Mouse (Mus musculus) liver, adult 2 months (tissue): Measurements from ENCODE around the gene St6galnac3. TPM values are rescaled to one million over a fixed set of nuclear protein-coding genes. Genes with fewer than 3 reads are reported as not detected.
A peak's percentile ranks its signal among the peaks of the same experiment; 100 is the strongest.
"Not testable (repeated sequence)": the region's sequence is repeated elsewhere in the genome, so short reads cannot be mapped to it uniquely, and the experiment has no call there.

Source experiments
- DNase-seq: peaks from one replicate; pipeline ENCODE4 v3.0.0-alpha.2; 2011; ENCODE audit warnings: low read depth, low spot score; ENCODE audit errors: extremely low read depth
- H3K27ac ChIP-seq: fragments of 200-500 bp; replicated peaks from 2 replicates; pipeline ENCODE4 v1.5.1; 2012; ENCODE audit warnings: low read depth, mild to moderate bottlenecking, control low read depth, inconsistent platforms, low read length; ENCODE audit not compliant: insufficient read depth
- H3K27me3 ChIP-seq: fragments of 200-500 bp; 2 replicates; pipeline ENCODE4 v1.6.1; 2012; ENCODE audit warnings: mild to moderate bottlenecking, moderate library complexity, low read length, inconsistent platforms; ENCODE audit not compliant: control insufficient read depth, insufficient read depth
- H3K36me3 ChIP-seq: fragments of 200-500 bp; 2 replicates; pipeline ENCODE4 v1.6.1; 2012; ENCODE audit warnings: low read length, inconsistent platforms; ENCODE audit not compliant: control insufficient read depth, insufficient read depth
- H3K4me1 ChIP-seq: fragments of 200-500 bp; 2 replicates; pipeline ENCODE4 v1.6.1; 2011; ENCODE audit warnings: low read length; ENCODE audit not compliant: control insufficient read depth, insufficient read depth
- H3K4me3 ChIP-seq: fragments of 200-500 bp; 2 replicates; pipeline ENCODE4 v1.5.1; 2011; ENCODE audit warnings: low read depth, mild to moderate bottlenecking, control low read depth, low read length, moderate library complexity; ENCODE audit not compliant: insufficient read depth
- H3K79me2 ChIP-seq: fragments of 200-500 bp; 2 replicates; pipeline ENCODE4 v1.6.1; 2012; ENCODE audit warnings: inconsistent platforms, mild to moderate bottlenecking, low read length, moderate library complexity; ENCODE audit not compliant: control insufficient read depth, insufficient read depth
- H3K9ac ChIP-seq: fragments of 200-500 bp; 2 replicates; pipeline ENCODE4 v1.6.1; 2012; ENCODE audit warnings: low read depth, mild to moderate bottlenecking, control low read depth, inconsistent platforms, low read length
- CTCF ChIP-seq: fragments of 200-500 bp; IDR thresholded peaks from 2 replicates; pipeline ENCODE4 v1.5.1; 2011; ENCODE audit warnings: low read depth, low read length, control low read depth
- POLR2A ChIP-seq: fragments of 200-500 bp; IDR thresholded peaks from 2 replicates; pipeline ENCODE4 v1.6.1; 2011; ENCODE audit warnings: low read length, control low read depth; ENCODE audit not compliant: insufficient read depth; ENCODE audit errors: extremely low read depth
- WGBS: fragments of 180-500 bp; shearing (Covaris S2); methylation state at CpG from one replicate; pipeline ENCODE4 v1.1.7; 2018; 5-methylcytosine and 5-hydroxymethylcytosine counted together
- polyA plus RNA-seq: library from polyadenylated mRNA; depleted of rRNA; stranded (reverse); fragments of >200 nt; gene quantifications from 2 replicates; pipeline ENCODE4 v1.2.3, GENCODE M21; 2012
- total RNA-seq: library from RNA; depleted of rRNA; stranded (reverse); fragments of >200 nt; gene quantifications from 2 replicates; pipeline ENCODE4 v1.2.3, GENCODE M21; 2014

St6galnac3 gene
- total and polyA plus RNA-seq, 2 experiments: 0.24 to 0.83 TPM

DNA sequence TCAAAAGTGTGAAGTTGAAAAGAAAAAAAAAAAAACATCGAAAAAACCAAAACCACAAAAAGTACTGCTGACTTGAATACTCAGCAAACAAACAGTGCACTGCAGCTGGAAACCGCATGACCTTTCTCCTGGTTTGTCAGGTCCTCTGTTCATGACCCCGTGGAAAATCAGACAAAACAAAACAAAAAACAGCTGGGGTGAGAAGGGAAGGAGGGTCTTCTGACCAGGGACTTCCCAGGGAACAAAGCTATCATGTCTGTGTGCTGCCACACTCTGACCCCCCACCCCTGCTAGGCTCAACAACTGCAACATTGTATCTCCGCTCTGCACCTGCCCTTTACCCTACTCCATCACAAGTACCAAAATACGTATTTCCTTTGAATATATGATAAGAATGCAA, 39.8 kb upstream of the St6galnac3 start:
- TF ChIP-seq CTCF (no peak), POLR2A (no peak)
- H3K4me3 ChIP-seq: no peak overlapping the region
- no peak overlapping the region for H3K9ac ChIP-seq
- H3K4me1 ChIP-seq: no peaks in the 10 kb centered on the region
- no peaks in the 10 kb centered on the region for H3K27me3 ChIP-seq
- no peak overlapping the region for H3K27ac ChIP-seq
- H3K79me2 ChIP-seq: no peaks in the 10 kb centered on the region
- H3K36me3 ChIP-seq: no peaks in the 10 kb centered on the region
- 32% methylated on average over 5 of the region's 5 CpGs for WGBS
- DNase-seq: peak; percentile 26

DNA sequence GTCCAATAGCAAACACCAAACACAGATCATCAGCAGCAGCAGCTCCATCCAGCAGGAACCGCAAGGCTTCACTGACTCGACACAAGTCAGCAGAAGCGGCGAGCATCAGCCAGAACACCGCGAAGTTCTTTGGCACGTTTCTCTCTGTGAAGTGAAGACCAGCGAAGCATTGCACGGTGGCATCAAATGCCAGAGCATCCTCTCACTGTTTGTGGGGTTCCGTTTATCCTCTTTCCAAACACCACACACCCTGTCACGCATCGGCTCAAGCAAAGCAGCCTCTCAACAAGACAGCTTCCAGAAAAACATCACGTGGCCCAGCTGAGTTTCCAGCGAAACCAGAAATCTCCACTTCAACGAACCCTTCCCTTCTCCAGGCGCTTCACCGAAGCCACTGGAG, 36.2 kb upstream of the St6galnac3 start:
- no peak for DNase-seq
- Histone ChIP-seq H3K36me3 (no peaks in the 10 kb centered on the region), H3K27me3 (no peaks in the 10 kb centered on the region), H3K9ac (no peak overlapping the region), H3K79me2 (no peaks in the 10 kb centered on the region), H3K27ac (no peak overlapping the region), H3K4me1 (no peaks in the 10 kb centered on the region), H3K4me3 (no peak overlapping the region)
- WGBS: 92% methylated on average over 17 of the region's 17 CpGs
- TF ChIP-seq POLR2A (no peak), CTCF (no peak)

DNA sequence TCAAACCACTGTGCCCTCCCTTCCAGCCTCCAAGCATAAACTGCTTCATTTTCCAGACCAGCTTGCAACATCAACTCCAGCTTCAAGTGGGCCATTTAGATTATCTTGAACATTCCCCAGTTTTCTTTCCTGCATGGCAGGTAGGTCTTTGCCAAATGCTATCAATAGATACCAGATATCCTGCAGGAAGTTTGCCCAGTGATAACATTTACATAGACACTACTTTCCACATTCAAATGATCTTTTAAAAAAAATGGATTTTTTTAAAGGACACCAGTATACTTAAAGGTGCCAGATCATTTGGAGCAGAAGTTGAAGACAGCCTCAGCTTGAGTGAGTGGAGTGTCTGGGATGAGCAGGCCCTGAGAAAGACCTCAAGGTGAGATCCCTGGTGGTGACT, 34.3 kb upstream of the St6galnac3 start:
- Histone ChIP-seq H3K9ac (no peak overlapping the region), H3K27ac (no peak overlapping the region), H3K36me3 (no peaks in the 10 kb centered on the region), H3K27me3 (no peaks in the 10 kb centered on the region), H3K4me1 (no peaks in the 10 kb centered on the region), H3K79me2 (no peaks in the 10 kb centered on the region), H3K4me3 (no peak overlapping the region)
- TF ChIP-seq CTCF (no peak), POLR2A (no peak)
- no peak for DNase-seq

DNA sequence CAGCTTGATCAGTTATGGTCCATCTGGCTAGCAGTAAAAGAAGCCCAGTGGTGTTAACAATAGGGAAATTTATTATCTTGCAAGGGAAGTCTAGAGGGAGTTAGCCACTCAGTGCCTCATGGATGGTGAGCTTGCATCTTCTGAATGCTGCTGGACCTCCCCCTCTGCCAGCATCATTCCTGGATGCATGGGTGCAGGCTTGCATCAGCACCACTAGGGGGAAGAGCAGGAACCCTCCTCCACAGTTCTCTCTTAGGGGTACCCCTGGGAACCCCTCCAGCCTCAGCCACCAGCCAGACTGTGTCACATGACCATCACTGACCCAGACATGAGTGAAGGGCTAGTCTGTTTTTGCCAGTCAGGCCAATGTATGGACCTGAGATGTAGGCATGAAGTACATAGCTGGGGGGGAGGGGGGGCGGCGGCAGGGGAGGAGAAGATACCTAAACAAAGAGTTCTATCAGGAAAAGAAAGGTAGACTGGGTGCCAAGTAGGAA, 31.6 kb upstream of the St6galnac3 start:
- 93% methylated on average over 2 of the region's 2 CpGs for WGBS
- no peak overlapping the region for H3K4me3 ChIP-seq
- no peaks in the 10 kb centered on the region for H3K27me3 ChIP-seq
- no peaks in the 10 kb centered on the region for H3K79me2 ChIP-seq
- no peaks in the 10 kb centered on the region for H3K4me1 ChIP-seq
- DNase-seq: no peak
- TF ChIP-seq CTCF (0 out of 2 replicates have a peak, but pooled peaks have one; percentile 4), POLR2A (no peak)
- no peaks in the 10 kb centered on the region for H3K36me3 ChIP-seq
- no peak overlapping the region for H3K9ac ChIP-seq
- no peak overlapping the region for H3K27ac ChIP-seq

DNA sequence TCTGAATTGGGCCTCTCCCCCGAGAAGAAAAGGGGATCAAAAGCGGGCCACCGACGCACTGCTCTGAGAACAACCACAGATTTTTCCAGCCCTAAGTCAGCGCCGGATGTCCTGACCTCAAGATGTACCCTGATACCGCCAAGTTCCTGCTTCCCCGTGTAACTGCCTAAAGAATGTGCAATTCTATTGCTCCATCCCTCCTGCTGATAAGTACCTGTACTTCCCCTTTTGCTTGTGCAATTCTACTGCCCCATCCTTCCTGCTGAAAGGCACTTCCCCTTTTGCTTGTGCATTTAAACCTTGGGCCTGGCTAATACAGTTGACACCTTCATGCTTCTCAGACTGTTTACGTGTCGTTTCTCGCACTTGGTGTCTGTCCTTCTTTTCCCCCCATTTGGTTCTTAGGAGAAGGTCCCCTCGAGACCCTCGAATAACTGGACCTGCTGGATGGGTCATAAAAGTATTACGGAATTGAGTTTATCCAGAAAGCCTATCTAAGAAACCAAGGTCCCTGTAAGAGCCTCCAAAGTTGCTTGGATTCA, 30.9 kb upstream of the St6galnac3 start:
- not testable (repeated sequence) for H3K36me3 ChIP-seq, H3K79me2 ChIP-seq, H3K27me3 ChIP-seq, H3K4me1 ChIP-seq, DNase-seq, H3K27ac ChIP-seq, H3K4me3 ChIP-seq, H3K9ac ChIP-seq
- WGBS: 76% methylated on average over 14 of the region's 14 CpGs

DNA sequence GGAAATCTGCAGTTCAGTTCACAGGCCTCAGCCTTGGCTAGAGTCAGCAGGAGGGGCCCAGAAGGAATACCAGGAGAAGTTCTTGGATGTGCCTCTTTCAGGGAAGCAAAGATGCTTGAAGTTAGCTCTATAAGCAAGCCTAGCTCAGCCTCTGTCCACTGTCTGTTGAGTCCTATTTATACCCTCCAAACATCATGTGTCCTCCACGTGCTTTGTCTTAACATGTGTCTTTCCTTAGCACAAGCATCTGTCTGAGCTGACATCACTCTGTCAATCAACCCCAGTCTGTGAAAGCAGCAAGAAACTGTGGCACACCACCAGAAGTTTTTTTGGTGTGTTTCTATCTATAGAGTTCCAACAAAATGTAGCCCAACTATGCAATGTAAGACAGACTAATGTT, 26.5 kb upstream of the St6galnac3 start:
- no peak overlapping the region for H3K27ac ChIP-seq
- no peak for TF ChIP-seq CTCF
- TF ChIP-seq POLR2A: no peak

More for the DNA sequence above, 26.5 kb upstream of the St6galnac3 start:
- H3K9ac ChIP-seq: no peak overlapping the region
- H3K4me1 ChIP-seq: no peaks in the 10 kb centered on the region
- no peak for DNase-seq
- no peaks in the 10 kb centered on the region for H3K79me2 ChIP-seq
- H3K27me3 ChIP-seq: no peaks in the 10 kb centered on the region
- H3K36me3 ChIP-seq: no peaks in the 10 kb centered on the region
- WGBS: 58% methylated on average over 1 of the region's 1 CpGs
- H3K4me3 ChIP-seq: no peak overlapping the region
